Mouse (Mus musculus) heart, embryonic 14.5 days (tissue): ENCODE measurements around the gene Ddx23. TPM values are rescaled to one million over a fixed set of nuclear protein-coding genes. Genes with fewer than 3 reads are reported as not detected.
A peak's percentile ranks its signal among the peaks of the same experiment; 100 is the strongest.

Experiments used
- ATAC-seq: fragments of 200-750 bp; cut with Nextera tagmentation; 2 replicates; pipeline ENCODE4 v1.8.0; 2017; ENCODE audit warnings: low read depth, moderate TSS enrichment; ENCODE audit not compliant: insufficient number of reproducible peaks, insufficient read depth, low FRiP score
- H3K27ac ChIP-seq, 2 experiments: fragments of 200-500 bp in 1 of 2; fragments of 300-500 bp in 1 of 2; sonication (generic) in 1 of 2; replicated peaks in 1 of 2; 2 replicates each; pipeline ENCODE4 v1.5.1; 2012 to 2014; ENCODE audit warnings: low read depth in 2 of 2, low read length in 2 of 2, control low read depth in 1 of 2, mild to moderate bottlenecking in 1 of 2, mixed read lengths in 1 of 2; ENCODE audit not compliant: control insufficient read depth in 1 of 2, insufficient read depth in 1 of 2
- H3K27me3 ChIP-seq: fragments of 300-500 bp; sonication (generic); 2 replicates; pipeline ENCODE4 v1.6.1; 2014; ENCODE audit warnings: mild to moderate bottlenecking, low read length, control low read depth; ENCODE audit not compliant: control insufficient read depth, insufficient read depth
- H3K36me3 ChIP-seq: fragments of 300-500 bp; sonication (generic); 2 replicates; pipeline ENCODE4 v1.6.1; 2014; ENCODE audit warnings: mild to moderate bottlenecking, control low read depth, low read length, mixed read lengths; ENCODE audit not compliant: control insufficient read depth, insufficient read depth
- H3K4me1 ChIP-seq, 2 experiments: fragments of 200-500 bp in 1 of 2; fragments of 300-500 bp in 1 of 2; sonication (generic) in 1 of 2; 2 replicates each; pipeline ENCODE4 v1.6.1; 2012 to 2014; ENCODE audit warnings: low read length in 2 of 2, control low read depth in 1 of 2, mixed read lengths in 1 of 2; ENCODE audit not compliant: control insufficient read depth in 2 of 2, insufficient read depth in 2 of 2
- H3K4me2 ChIP-seq: fragments of 300-500 bp; sonication (generic); 2 replicates; pipeline ENCODE4 v1.6.1; 2014; ENCODE audit warnings: mild to moderate bottlenecking, low read length
- H3K4me3 ChIP-seq, 2 experiments: fragments of 200-500 bp in 1 of 2; fragments of 300-500 bp in 1 of 2; sonication (generic) in 1 of 2; 2 replicates each; pipeline ENCODE4 v1.5.1; 2012 to 2014; ENCODE audit warnings: low read length in 2 of 2, mild to moderate bottlenecking in 2 of 2, control low read depth in 1 of 2, low read depth in 1 of 2, moderate library complexity in 1 of 2; ENCODE audit not compliant: control insufficient read depth in 1 of 2, insufficient read depth in 1 of 2
- H3K9ac ChIP-seq: fragments of 300-500 bp; sonication (generic); 2 replicates; pipeline ENCODE4 v1.6.1; 2014; ENCODE audit warnings: mild to moderate bottlenecking, low read length
- H3K9me3 ChIP-seq: fragments of 300-500 bp; sonication (generic); 2 replicates; pipeline ENCODE4 v1.6.1; 2016; ENCODE audit warnings: low read length, control low read depth; ENCODE audit not compliant: control insufficient read depth
- WGBS: fragments of 180-500 bp; shearing (Covaris S2); extraction: QIAGEN DNeasy Blood & Tissue Kit; methylation state at CpG from one replicate; pipeline ENCODE4 v1.1.7; 2014; 5-methylcytosine and 5-hydroxymethylcytosine counted together
- polyA plus RNA-seq: library from polyadenylated mRNA; unstranded; fragments of >200 nt; fragmentation: Nextera tagmentation; extraction: Ambion mirVana; gene quantifications from 2 replicates; pipeline ENCODE4 v1.2.1, GENCODE M21; 2014

Gene Ddx23
- 16.9 and 18.2 TPM in 2 replicates for polyA plus RNA-seq

DNA sequence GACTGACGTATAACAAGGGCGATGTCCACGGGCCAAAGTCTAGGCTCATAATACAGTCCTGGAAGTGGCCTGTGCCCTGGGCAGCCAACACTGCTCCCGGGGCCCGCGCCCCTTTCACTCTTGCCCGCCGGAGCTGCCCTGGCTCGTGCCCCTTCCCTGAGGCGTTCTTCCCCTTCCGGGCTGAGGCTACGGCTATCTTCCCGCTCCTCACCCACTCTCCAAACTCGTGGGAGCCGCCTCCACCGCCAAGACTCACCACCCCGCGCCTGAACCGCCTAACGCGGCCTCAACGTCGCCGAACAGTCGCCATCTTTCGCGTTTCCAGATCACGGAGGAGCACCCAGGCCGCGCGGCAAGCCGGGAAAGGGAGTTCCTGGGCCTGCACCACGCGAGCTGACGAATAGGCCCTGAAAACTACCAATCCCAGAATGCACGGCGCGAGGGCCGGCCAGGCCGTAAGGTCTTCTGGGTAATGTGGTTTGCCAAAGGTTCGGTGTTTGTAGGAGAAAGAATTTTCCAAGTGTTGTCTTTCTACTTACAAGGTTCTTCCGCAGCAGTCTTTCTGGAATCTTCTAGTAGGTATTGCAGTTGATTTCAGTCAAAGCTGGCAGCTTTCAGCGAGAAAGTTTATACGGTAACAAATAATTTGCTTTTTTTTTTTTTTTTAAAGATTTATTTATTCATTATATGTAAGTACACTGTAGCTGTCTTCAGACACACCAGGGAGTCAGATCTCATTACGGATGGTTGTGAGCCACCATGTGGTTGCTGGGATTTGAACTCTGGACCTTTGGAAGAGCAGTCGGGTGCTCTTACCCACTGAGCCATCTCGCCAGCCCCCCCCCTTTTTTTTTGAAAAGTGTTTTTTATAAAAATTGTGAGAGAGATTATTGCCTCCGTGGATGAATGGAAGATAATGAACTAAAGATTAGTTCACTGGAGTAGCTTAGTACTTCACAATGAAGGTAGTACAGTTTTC lies at the start of gene Ddx23:
Ddx23 (minus strand) TSS at position 328 of the 979 bp plus-strand sequence.
- H3K27ac ChIP-seq, result peak within 1 kb of the TSS; percentile 78 to 90

DNA sequence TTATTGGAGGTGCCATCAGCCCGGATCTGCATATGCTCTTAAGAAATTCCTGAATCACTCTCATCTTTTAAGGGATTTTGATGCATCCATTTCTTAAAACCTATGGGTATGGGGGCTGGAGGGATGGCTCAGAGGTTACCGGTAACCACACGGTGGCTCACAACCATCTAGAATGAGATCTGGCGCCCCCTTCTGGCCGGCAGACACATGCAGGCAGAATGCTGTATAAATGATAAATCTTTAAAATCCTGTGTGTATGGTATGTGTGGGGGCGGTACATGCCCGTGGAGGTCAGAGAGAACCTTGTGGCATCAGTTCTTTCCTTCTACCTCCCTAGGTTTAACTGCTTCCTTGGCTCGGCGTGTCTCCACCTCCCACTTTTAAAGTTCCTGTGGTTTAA lies 47.7 kb upstream of the Ddx23 start:
- Histone ChIP-seq H3K27ac (no peak overlapping the region), H3K9me3 (no peaks in the 10 kb centered on the region), H3K4me1 (peaks cover 6 to 8% of the 10 kb centered on the region in 2 experiments; a peak in 3 of 4 replicates), H3K9ac (no peak overlapping the region), H3K4me3 (no peak overlapping the region), H3K4me2 (no peak overlapping the region), H3K36me3 (no peaks in the 10 kb centered on the region), H3K27me3 (no peaks in the 10 kb centered on the region; the same call in 1 of the 2 replicates)
- no peak for ATAC-seq
- WGBS, result 15% methylated on average over 9 of the region's 9 CpGs

More for the DNA sequence above, at the start of gene Ddx23:
- Histone ChIP-seq H3K4me2 (peak within 1 kb of the TSS; percentile 90), H3K36me3 (peaks cover 21% of the 10 kb centered on the region), H3K9ac (peak within 1 kb of the TSS; percentile 95), H3K27me3 (no peaks in the 10 kb centered on the region), H3K4me3 (peak within 1 kb of the TSS; percentile 68 to 89), H3K4me1 (peaks cover 0 to 15% of the 10 kb centered on the region in 2 experiments; a peak in 2 of 4 replicates), H3K9me3 (no peaks in the 10 kb centered on the region)
- WGBS, result 4% methylated on average over 47 of the region's 48 CpGs
- ATAC-seq, result peak; percentile 95

DNA sequence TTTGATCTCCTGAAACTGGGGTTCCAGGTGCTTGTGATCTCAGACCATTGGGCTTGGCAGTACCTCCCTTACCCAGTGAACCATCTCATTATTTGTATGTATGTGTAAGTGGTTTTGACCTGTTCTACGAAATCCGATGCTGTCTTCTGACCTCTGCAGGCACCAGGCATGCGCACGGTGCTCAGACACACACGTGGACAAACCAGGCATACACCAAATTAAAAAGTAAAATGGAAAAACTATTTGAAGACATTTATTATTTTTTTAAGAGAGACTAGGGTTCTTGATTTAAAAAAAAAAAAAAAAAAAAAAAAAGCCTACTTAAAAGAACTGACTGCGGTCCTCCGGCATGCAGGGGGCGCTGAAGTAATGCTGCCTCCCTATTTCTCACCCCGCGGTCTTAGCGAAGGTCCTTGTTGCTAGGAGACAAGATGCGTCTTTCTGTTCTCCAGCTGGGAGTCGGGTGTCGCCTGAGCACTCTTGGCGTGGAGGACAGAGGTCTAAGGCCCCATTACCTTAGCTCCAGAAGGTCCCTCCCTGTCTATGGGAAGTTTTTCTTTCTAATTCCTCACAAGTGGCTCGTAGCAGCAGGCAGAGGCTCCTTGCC lies 45.2 kb upstream of the Ddx23 start, which contains the start of gene Ccdc65:
Ccdc65 (plus strand) TSS at position 442 of the 607 bp plus-strand sequence.
- Histone ChIP-seq H3K36me3 (no peaks in the 10 kb centered on the region), H3K27ac (no peak within 1 kb of the TSS), H3K4me3 (peak within 1 kb of the TSS; percentile 39 to 42), H3K27me3 (peaks cover 10% of the 10 kb centered on the region), H3K4me1 (peaks cover 0 to 2% of the 10 kb centered on the region in 2 experiments; a peak in 1 of 4 replicates), H3K4me2 (peak within 1 kb of the TSS; percentile 66), H3K9ac (peak within 1 kb of the TSS; percentile 39; the same call in 1 of the 2 replicates), H3K9me3 (no peaks in the 10 kb centered on the region)
- 18% methylated on average over 16 of the region's 16 CpGs for WGBS
- no peak for ATAC-seq

DNA sequence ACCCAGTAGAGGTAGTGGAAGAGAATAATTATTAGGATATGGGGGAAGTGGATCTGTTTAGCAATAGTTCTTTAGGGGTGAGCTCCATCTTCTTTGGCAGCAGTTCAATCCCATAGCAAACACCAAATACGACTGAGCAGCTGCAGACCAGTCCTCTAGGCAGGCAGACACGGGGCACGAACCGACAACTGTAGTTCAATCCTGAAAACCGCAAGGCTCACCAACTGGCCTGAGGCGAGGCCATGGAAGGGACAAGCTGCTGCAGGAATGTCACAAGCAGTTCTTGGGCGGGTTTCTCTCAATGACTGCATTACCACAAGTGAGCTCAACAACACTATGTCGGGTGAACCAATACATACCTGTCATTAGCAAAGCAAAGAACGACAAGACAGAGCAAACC lies 41.6 kb upstream of the Ddx23 start:
- no peak overlapping the region for H3K4me2 ChIP-seq
- peaks cover 0 to 6% of the 10 kb centered on the region in 2 experiments; a peak in 1 of 4 replicates for H3K4me1 ChIP-seq
- H3K4me3 ChIP-seq, result no peak overlapping the region
- H3K27ac ChIP-seq, result no peak overlapping the region
- H3K27me3 ChIP-seq, result peaks cover 41% of the 10 kb centered on the region
- H3K9me3 ChIP-seq, result no peaks in the 10 kb centered on the region
- no peak for ATAC-seq
- H3K9ac ChIP-seq, result no peak overlapping the region
- 55% methylated on average over 9 of the region's 9 CpGs for WGBS
- no peaks in the 10 kb centered on the region for H3K36me3 ChIP-seq

DNA sequence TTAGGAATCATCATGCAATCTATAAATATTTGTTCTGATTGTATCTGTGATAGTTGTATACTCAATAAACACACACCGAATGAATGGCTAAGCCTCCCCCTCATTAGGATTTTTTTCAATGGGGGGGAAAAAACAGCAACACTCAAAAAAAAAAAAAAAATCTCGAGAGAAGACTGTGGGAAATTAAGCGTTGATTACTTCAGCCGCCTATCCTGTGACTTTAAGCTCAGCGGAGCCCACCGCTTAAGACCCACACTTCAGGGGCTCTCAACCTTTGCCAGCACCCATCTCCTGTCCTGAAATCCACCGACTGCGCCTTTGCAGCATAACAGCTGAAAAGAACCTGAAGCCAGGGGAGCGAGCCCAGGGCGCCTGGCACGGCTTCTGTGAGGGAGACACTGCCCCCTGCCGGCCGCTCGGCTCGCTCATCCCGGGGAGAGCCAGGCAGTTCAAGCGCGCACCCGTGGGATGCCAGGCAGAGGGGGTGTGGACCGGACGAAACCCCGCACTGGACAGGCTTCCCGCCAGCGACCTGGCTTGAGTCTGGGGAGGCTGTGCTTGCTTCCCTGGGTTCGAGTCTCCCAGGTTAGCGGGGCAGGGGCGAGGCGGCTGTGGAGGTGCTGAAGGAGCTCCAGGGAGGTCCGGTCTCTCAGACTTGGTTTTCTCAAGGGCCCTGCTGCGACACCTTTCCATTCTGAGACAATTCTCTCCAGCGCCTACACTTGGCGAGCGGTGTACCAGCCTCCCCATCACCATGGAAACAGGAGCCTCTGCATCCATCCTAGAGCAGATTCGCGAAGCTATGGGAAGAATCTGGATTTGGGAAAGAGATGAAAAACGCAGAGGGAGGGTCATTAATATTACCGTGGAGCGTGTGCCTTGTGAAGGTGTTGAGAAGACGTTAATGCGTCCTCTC lies 36.8 kb upstream of the Ddx23 start:
- Histone ChIP-seq H3K9ac (peak overlapping the region; percentile 51; the same call in 1 of the 2 replicates), H3K36me3 (no peaks in the 10 kb centered on the region), H3K27ac (no peak overlapping the region), H3K27me3 (peaks cover 34% of the 10 kb centered on the region), H3K9me3 (no peaks in the 10 kb centered on the region), H3K4me2 (peak overlapping the region; percentile 63), H3K4me1 (peaks cover 0 to 5% of the 10 kb centered on the region in 2 experiments; a peak in 1 of 4 replicates), H3K4me3 (peak overlapping the region; percentile 31 to 33)
- WGBS, result 6% methylated on average over 40 of the region's 40 CpGs
- peak; percentile 77 for ATAC-seq

DNA sequence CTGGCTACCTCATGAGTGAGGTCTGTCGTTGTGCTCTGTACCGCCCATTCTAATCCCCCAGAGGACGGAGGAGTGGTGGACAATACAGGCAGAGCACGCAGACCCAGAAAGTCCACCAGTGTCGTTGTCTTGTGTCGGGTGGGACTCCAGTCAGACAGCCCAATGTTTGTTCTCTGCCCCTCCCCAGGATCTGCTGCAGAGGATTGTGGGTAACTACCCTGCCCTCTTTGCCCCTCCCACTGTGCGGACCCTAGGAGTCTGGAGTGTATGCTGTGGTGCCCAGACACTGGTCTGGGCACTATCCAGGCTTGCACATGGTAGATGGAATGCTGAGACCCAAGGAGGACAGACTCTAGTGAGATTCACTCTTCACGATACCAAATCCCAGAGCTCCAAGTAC lies 33.5 kb upstream of the Ddx23 start:
- no peak overlapping the region for H3K4me3 ChIP-seq
- peaks cover 16% of the 10 kb centered on the region for H3K27me3 ChIP-seq
- H3K4me2 ChIP-seq, result no peak overlapping the region
- H3K27ac ChIP-seq, result no peak overlapping the region
- no peak for ATAC-seq
- H3K9ac ChIP-seq, result no peak overlapping the region
- H3K9me3 ChIP-seq, result no peaks in the 10 kb centered on the region
- no peaks in the 10 kb centered on the region for H3K36me3 ChIP-seq
- H3K4me1 ChIP-seq, result peaks cover 16 to 20% of the 10 kb centered on the region in 2 experiments
- WGBS, result 60% methylated on average over 8 of the region's 8 CpGs

DNA sequence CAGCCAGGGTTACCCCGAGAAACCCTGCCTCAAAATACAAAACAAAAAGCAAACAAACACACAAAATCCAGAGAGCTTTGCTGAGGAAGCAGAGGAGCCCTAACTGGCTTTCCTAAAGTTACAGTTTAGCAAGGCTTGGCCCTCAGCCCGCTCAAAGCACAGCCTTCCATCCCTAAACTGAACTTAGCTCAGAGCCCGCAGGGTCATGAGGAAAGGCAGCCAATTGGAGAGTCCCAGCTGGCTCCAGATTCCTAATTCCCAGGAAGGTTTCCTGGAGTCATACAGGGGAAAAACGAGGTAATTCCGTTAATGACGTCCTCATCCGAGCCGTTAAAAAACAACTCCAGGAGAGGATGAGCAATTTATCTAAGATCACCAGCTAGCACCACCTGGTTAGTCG lies 33.0 kb upstream of the Ddx23 start:
- peaks cover 21 to 23% of the 10 kb centered on the region in 2 experiments for H3K4me1 ChIP-seq

More for the DNA sequence above, 33.0 kb upstream of the Ddx23 start:
- H3K36me3 ChIP-seq, result no peaks in the 10 kb centered on the region
- H3K9me3 ChIP-seq, result no peaks in the 10 kb centered on the region
- WGBS, result 46% methylated on average over 9 of the region's 9 CpGs
- H3K27me3 ChIP-seq, result peaks cover 11% of the 10 kb centered on the region
- no peak overlapping the region for H3K27ac ChIP-seq
- no peak for ATAC-seq
- no peak overlapping the region for H3K4me3 ChIP-seq
- no peak overlapping the region for H3K4me2 ChIP-seq
- no peak overlapping the region for H3K9ac ChIP-seq
